Mouse (Mus musculus): ENCODE measurements around the gene Cadm1.

The Cadm1 gene

DNA sequence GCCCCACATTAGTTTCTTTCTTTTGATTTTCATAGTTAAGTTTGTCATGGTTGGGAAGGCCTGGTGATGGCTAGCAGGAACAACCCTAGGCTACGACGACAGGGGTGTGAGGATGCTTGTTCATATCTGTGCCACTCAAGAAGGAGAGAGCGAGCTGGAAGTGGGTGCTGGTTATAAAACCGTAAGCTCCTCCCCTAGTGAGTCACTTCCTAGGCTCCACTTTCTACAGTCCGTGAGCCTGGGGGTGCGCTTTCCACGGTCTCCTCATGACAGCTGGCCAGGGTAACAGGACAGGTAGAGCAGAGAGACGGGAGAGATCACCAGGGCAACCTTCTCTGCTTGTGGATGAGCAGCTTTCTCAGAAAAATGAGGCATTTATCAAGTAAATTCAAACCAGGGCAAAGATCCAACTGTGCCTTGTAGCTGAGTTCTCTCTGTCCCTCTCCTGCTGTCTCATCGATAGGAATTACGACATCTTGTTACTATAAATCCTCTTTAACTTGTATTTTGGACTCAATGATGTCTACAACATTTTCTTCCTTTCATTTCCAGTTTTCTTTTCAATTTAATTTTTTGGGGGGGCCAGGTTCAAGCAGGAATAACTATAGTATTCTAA, 23.1 kb downstream of the Cadm1 start:
- DNase-seq (ENCODE audit: low read depth): no peak

DNA sequence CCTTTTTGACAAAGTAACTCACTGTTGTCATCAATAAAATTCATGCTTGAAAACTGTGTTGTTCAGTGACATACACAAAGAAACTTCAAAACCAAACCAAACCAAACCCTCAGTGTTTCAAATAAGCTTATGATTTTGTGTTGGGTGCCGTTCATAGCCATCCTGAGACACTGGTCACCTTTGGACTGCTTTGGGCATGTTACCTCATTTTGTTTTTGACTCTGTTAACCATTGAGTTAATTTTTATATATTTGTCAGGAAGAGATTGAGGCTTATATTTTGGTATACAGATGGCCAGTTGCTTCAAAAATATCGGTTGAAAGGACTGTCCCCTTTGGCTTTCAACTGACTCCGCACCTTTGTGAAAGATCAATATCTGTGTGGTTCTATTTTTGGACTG, 30.8 kb downstream of the Cadm1 start:
- DNase-seq (ENCODE audit: low read depth): no peak

DNA sequence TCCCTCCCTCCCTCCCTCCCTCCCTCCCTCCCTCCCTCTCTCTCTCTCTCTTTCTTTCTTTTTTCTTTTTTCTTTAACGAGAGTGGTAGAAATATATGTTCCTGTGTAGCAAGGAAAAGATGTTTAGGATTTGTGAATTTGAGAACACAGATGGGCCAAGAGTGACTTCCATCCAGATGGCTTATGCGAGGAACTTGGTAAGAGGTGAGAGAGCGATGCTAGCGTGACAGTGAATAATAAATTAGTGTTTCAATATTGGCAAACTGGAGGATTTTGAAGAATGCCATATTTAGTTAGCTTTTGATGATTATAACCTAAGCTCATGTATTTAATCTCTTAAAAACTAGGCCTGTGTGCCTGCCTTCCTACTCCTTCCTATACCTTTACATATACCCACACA, 31.6 kb downstream of the Cadm1 start:
- no peak for DNase-seq (ENCODE audit: low read depth)

DNA sequence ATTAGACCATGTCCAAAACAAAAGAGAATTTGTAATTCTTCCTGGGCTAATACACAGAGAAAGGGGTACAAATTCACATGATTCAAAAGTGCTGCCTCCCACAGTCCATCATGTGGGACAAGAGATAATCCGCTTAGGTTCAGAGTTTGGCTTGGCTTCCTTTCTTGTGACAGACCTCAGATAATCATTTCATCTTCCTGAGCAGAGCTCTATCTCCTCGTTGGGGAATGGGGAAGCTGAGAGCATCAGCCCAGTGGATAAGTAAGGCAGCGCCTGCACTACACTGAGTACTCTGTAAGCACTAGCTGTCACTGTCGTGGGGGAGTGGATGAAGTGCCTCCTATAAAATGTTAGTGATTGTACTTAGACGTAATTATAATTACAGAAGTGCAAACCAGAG, 35.1 kb downstream of the Cadm1 start:
- no peak for DNase-seq (ENCODE audit: low read depth)

DNA sequence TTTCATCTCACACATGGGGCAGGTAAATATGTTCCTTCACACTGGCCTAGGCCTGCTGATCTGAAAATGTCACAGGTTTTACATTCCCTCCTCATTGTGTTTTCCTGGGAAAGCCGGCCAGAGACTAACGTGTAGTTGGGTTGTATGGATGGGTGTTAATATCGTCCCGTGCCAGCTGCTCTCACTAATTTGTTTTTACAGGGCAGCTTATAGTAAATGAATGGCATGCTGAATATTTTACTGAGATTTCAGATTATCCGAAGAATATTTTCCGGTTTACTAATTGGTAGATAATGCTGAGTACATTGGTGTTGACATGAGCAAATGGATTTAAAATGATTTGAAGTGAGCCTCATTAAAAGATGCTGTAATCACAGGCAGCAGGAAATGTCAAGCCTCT, 37.9 kb downstream of the Cadm1 start:
- no peak for DNase-seq (ENCODE audit: low read depth)

DNA sequence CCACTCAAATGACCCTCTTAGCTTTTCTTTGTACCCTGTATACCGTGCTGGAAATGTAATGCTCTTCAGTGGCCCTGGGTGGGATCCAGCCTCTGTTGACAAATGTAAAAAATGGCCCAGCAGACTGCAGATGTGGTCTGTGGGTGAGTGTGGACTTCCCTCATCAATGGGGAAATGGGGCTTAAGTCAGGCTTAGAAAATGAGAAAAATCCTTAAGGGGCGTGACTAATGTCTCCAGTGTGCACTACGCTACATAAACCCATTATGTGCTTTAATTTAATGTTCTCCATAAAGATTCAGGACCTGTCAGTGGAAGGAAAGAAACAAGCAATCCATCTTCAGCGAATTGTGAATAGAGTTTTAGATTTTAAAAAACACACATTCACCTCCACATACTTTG, 40.2 kb downstream of the Cadm1 start:
- no peak for DNase-seq (ENCODE audit: low read depth)

DNA sequence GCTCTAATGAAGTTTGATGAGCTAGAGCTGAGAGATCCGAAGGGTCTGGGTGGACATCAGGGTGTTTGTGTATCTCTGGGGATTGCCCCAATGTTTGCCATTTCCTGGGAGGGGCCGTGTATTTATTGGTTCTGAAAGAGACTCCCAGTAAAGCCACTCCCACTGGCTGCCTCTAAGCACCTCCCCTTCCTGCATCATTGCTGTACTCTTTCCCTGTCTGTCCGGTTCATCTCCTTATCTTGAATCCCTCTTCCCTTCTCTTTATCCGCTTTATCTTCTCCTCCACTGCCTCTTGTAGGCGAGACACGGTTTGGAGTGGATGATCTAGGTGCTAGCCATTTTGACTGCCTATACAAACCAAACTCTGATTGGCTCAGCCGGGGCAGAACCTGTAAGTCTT, 41.5 kb downstream of the Cadm1 start:
- no peak for DNase-seq (ENCODE audit: low read depth)

DNA sequence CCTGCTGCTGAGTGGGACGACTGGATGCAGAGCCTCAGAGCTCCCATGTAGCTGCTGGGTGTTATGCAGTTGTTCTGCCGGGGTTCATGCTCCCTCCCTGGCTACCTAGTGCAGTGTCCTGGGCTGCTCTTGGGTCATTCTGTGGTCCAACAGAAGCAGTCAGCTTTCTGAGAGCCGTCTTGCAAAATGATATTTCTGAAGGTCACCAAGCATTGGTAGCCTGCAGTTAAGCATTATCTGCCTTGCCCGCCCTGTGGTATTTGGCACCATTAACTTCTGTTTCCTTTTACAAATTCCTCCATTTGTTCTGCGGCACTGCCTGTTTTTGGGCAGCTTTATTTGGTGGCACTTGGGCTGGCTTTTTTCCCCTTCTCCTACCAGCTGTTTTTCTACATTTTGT, 42.2 kb downstream of the Cadm1 start:
- no peak for DNase-seq (ENCODE audit: low read depth)

DNA sequence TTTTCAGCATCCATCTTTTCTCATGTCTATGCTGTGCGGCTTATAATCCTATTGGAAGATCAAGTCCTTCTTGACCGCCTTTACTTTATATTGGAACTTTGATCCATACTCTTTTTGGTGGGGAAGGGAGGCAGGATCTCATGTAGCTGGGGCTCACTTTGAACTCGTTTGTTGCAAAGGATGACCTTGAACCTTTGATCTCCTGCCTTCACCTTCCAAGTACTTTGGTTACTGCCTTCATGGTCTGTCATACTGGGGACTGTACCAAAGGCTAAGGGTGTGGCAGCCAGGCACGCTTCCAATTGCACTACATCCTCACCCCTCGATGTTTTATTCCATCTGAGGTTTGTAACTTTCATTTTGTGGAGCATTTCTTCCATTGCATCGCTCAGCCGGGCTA, 43.5 kb downstream of the Cadm1 start:
- no peak for DNase-seq (ENCODE audit: low read depth)

DNA sequence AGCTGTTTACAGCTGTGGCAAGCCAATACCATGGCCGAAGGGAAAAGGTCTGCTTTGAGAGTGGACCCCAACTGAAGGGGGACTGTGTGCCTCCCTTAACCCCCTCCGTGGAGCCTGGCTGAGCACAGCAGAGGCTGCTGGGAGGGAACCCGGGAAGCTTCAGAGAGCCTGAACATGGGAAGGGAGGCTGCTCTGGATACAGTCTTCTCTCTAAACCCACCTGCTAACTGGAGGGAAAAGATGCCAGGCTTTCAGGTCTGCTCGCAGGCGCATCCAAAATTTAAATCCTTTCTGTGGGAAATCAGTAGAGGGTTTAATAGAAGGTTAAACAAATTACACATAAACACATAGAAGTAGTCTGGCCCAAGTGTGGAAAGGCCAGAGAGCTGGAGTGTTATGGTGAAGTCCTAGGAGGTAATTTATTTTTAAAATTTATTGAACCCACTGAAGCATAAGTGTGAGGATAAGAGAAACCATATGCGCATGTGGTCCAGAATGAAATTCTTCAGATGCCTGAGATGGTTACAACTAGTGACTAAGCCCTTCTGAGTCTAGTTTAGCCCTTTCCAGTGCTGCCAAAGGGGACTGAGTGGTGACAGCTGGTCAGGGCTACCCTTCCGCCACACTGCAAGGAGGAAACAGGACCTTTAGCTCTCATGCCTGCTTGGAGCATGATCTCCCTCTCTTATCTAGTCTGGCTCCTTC, 44.9 kb downstream of the Cadm1 start:
- DNase-seq (ENCODE audit: low read depth): no peak

DNA sequence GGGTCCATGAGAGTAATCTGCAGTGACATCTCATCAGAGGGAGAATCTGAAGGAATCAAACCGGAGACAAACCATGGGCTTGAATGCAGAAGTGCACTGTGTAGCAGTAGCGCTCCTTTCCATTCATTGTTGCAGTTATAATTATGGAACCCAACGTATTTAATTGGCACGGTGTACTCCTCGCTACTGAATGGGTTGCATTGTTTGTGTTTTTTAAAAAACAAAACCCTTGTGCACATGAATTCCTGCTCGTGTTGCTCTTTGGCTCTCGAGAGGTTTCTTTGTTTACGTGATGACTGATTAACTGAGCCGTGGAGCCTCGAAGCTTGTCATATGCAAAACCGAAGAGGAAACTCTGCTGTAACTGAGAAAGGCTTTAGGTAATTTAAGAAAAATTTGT, 45.8 kb downstream of the Cadm1 start:
- no peak for DNase-seq (ENCODE audit: low read depth)

DNA sequence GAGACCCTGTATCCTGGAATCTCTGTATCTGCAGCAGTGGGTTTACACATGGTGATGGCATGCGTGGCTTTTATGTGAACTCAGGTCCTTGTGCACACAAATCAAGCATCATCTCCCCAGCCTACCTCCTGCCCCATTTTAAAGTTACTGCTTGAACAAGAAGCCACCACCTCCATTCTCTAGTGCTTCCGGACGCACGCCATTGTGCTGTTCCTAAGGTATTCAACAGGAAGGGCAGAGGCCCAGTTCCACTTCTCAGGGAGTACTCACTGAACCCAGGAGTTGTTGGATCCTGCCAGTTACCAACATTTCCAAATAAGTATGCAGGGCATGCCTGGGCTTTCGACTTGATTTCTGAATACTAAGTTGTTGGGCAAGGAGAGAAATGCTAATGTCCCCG, 49.5 kb downstream of the Cadm1 start:
- DNase-seq (ENCODE audit: low read depth): no peak

DNA sequence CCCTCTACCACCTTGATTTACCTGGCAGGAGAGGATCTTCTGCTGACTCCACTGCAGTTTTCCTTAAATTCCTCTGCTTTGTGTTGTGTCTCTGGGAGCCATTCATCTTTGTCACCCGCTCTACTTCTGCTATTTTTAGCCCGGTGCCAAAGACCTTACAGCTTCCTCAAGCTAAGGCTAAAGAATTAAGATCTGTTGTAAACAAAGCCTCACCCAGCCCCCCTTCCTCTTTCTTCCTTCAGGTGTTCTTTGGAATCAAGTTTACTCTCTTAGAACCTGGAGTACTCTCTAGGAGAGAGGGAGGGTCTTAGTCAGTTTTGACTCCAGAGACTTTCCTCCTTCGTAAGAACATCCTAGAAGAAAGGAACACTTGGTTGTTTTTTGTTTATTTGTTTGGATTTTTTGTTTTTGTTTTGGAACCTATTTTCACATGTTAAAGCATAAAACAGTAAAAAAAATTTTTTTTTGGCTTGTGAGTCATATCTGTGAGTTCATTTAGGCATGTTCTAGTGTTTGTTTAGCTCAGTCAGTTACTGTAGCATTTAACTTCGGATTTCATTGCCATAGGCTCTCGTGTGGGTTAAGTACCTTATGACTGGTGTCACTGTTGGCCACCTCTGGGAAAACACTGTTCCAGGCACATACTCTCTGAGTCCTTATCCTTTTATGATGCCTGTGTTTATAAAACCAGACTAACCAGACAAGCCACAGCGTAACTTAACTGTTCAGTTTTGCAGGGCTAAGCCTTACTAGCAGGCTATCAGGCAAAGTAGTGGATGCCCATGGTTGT, 51.8 kb downstream of the Cadm1 start:
- DNase-seq (ENCODE audit: low read depth): no peak

DNA sequence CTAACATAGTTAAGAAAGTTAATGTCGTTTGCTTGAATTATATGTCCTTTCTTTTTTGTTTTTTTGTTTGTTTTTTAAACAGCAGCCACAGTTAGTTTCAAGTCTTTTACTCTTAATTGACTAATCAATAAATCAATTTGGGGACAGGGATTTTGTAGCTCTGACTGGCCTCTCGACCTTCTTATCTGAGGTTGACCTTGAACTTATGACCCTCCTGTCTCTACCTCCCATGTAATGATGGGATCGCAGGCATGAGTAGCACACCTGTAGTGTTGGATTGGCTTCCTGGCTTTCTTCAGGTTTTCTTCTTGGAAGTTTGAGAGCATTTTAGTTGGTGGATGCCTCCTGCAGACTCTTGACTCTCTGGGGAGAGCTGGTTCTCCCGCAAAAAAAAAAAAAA, 53.3 kb downstream of the Cadm1 start:
- no peak for DNase-seq (ENCODE audit: low read depth)

DNA sequence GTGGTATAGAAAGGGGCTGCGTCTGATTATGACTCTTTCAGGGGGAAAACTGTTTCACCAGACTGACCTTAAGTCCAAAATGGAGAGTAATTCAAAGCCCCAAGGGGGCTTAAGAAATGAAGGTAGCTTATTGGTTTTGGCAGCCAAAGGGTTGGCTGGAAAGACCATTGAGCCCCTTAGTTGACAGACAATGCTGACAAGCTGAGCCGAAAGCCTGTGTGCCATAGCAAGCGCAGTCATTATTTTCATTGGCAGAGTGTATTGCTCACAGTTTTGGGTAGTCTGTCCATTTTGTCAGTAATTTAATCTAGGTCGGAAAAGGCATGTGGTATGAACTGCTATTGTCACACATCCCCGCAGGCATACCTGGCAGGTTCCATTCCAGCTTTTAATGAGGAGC, 56.2 kb downstream of the Cadm1 start:
- no peak for DNase-seq (ENCODE audit: low read depth)

DNA sequence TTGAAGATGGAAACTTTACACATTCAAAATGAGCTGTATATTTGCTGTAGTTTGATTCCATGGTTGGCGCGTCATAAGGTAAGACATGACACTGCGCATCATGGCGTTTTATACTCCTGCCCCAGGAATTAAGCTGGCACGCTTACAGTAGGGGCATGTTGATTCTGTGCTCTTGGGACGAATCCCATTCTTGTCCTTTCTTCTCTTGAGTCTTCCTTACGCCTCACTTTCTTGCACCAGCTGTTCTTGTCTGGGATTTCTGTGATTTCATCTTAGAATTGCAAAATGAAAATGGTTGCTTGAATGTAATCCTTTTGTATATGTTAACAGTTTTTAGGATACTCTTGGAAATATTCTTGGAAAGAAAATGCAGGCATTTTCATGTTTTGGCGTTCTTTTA, 56.9 kb downstream of the Cadm1 start:
- DNase-seq (ENCODE audit: low read depth): no peak

DNA sequence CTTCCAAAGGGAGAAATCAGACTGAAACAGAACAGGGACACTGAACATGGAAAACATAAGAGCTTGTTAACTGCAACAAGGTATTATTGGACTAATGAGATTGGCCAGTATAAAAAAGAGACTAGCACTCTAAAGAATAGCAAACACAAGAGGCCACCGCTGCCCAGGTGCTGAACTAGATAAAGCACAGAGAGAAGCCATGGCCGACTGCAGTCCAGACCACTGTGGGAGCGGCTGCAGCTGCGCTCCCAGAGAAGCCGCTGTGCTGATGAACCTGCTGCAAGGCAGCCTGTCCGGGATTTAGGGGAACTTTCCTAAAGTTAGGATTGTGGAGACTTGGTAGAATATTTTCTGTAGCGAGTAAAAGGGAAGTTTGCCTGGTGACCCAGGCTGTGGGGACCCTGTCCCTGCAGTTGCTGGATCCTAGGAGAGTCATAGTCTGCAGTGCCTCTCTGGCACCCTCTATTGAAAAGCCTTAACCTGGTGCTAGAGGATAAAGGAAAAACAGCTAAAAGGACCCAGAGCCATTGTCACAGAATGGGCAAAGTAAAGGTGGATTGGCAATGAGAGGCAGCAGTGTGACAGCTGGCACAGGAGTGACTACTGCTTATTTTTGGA, 57.7 kb downstream of the Cadm1 start:
- no peak for DNase-seq (ENCODE audit: low read depth)

DNA sequence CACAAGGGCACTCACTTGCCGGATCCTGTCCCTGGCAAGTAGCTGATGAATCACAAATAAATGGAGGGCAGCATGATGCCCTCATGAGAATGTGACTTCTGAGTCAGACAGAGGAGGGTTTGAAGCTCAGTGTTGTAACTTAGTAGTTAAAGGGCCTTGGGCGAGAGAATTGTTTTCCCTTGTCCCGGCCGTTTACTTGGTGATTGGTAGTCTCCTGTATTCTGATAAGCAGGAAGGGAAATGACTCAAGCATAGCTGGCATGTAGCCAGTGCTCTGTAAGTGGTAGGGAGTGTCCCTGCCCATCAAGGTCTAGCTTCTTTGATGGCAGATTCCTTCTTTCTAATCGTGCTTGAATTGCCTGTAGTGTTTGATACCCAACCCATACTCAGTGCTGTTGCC, 59.9 kb downstream of the Cadm1 start:
- no peak for DNase-seq (ENCODE audit: low read depth)

DNA sequence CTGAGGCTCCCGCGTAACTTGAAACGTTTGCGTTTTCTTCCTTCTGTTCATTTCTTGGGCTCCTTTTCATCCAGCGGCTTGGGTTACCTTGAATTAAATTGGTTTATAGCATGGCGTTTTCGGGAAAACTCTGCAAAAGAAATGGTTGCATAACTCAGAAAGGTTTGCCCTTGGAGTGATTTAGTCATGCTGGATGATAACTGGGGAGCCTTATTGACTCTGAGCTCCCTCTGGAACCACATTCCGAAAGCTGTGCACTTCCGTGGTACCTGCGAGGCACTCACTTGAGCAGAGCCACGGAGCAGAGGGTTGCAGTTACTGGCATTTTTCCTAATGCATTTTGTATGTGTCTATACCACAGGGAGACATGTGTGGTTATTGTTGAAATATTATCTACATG, 71.6 kb downstream of the Cadm1 start:
- DNase-seq (ENCODE audit: low read depth): no peak

DNA sequence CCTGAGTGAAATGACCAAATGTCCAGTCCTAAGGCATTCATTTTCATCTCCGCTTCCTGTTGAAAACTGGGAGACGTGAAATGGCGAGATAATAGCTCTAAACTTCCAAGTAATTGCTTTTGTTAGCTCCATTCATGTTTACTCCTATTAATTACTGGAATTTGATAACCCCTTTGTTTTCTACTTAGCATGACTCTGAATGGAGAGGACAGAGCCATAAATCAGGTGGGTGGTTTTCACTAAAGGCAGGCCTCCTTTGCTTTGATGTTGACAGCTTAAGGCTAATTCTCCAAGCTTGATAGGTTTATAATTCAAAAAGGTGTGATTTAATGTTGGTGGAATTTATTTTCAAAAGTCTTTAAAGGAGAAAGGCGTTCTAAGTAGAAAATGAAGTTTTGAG, 74.0 kb downstream of the Cadm1 start:
- no peak for DNase-seq (ENCODE audit: low read depth)

DNA sequence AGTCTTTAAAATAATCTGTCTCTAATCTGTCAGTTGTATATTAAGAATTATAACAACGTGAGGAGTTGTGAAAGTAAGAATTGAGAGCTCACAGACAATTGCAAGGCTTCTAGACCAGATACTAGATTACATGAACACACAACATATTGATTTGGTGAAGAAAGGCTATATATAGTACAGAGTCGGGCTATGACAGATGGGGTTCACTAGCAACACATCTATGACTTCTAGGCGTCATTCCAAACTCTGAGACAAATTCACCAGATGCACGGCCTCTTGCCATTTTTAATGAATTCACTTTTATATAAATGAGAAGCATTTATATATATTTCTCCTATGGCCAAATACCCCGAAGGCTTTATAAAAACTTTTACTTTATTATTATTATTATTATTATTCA, 75.7 kb downstream of the Cadm1 start:
- no peak for DNase-seq (ENCODE audit: low read depth)

DNA sequence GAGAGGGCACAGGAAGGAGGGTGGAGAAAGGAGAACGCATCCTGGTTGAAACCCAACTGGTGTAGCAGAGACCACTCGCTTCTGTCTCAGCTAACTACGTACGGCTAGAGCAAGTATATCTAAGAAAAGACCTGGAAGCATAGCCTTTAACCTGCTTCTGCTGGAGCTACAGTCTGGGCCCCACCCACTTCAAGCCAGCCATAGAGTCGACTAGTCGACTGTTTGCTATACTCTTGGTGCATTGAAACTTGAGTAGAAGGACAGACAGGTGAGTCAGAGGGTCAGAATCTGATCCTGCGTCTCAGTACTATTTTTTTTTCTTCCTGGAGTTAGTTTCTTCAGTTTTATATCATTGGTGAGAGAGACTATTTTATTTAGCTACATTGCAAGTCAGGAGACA, 78.5 kb downstream of the Cadm1 start:
- DNase-seq (ENCODE audit: low read depth): no peak

DNA sequence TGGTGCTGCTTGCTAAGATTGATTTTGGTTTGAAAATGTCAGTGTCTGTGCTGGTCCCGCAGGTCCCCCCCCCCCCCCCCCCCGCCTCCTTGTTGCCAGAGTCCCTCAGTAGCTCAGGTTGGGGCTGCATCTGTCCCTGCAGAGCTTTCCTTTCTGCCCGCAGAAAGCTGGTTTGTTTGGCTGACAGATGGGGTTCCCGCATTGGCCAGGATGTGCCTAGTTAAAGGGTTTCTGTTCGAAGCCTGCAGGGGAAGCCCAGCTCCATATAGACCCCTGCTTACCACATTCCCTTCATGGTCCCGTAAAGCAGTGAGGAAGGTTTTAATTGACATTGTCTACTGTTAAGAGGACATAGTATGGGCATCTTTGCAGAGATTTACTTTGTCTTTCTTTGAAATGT, 78.9 kb downstream of the Cadm1 start:
- no peak for DNase-seq (ENCODE audit: low read depth)

Data from naive thymus-derived CD4-positive, alpha-beta T cell, adult 2 months (primary cell).